Mouse (Mus musculus) liver, embryonic 16.5 days (tissue): ENCODE measurements at regions not wholly inside any gene's neighbourhood (a gene's known extent, or its start where the extent isn't known, plus 50 kb on each side); places are given as distances from the start of the nearest gene placed in this dataset.

Experiments
- ATAC-seq: fragments of 200-750 bp; cut with Nextera tagmentation; 2 replicates; pipeline ENCODE4 v1.8.0; 2017; ENCODE audit warnings: low read depth, mild to moderate bottlenecking, moderate number of reproducible peaks, moderate library complexity
- H3K27ac ChIP-seq: fragments of 300-500 bp; sonication (generic); 2 replicates; pipeline ENCODE4 v1.5.1; 2014; ENCODE audit warnings: mild to moderate bottlenecking, low read length
- H3K27me3 ChIP-seq: fragments of 300-500 bp; sonication (generic); 2 replicates; pipeline ENCODE4 v1.6.1; 2014; ENCODE audit warnings: low read depth, low read length, mixed read lengths; ENCODE audit not compliant: control insufficient read depth, insufficient read depth
- H3K36me3 ChIP-seq: fragments of 300-500 bp; sonication (generic); 2 replicates; pipeline ENCODE4 v1.6.1; 2014; ENCODE audit warnings: mild to moderate bottlenecking; ENCODE audit not compliant: control insufficient read depth, insufficient read depth
- H3K4me1 ChIP-seq: fragments of 300-500 bp; sonication (generic); 2 replicates; pipeline ENCODE4 v1.6.1; 2014; ENCODE audit warnings: low read depth, low read length, mixed read lengths; ENCODE audit not compliant: control insufficient read depth
- H3K4me2 ChIP-seq: fragments of 300-500 bp; sonication (generic); 2 replicates; pipeline ENCODE4 v1.6.1; 2014; ENCODE audit warnings: low read depth, low read length, mixed read lengths
- H3K4me3 ChIP-seq: fragments of 300-500 bp; sonication (generic); 2 replicates; pipeline ENCODE4 v1.5.1; 2014; ENCODE audit warnings: low read depth, mild to moderate bottlenecking, low read length
- H3K9ac ChIP-seq: fragments of 300-500 bp; sonication (generic); 2 replicates; pipeline ENCODE4 v1.6.1; 2014; ENCODE audit warnings: low read depth, low read length
- H3K9me3 ChIP-seq: fragments of 300-500 bp; sonication (generic); replicated peaks from 2 replicates; pipeline ENCODE4 v1.6.1; 2016; ENCODE audit warnings: low read length; ENCODE audit not compliant: control insufficient read depth
- whole genome bisulfite sequencing: fragments of 180-500 bp; shearing (Covaris S2); extraction: QIAGEN DNeasy Blood & Tissue Kit; methylation state at CpG from one replicate; pipeline ENCODE4 v1.1.7; 2014; ENCODE audit not compliant: insufficient replicate concordance; 5-methylcytosine and 5-hydroxymethylcytosine counted together

DNA sequence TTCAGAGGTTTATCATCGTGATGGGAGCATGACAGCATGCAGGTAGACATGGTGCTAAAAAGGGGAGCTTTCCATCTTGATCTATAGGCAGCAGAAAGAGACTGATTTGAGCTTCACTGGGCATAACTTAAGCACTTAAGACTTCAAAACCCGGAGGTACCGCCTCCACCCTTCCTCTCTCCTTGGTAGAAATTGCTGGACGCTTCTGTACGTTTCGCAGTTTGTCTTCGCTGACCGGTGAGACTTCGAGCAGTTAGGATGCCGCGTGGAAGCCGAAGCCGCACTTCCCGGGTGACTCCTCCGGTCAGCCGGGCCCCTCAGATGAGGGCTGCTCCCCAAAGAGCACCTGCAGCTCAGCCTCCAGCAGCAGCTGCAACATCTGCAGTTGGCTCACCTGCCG lies 65.2 kb upstream of the Akirin2 start:
- Histone ChIP-seq H3K4me1 (no peaks in the 10 kb centered on the region), H3K36me3 (no peaks in the 10 kb centered on the region), H3K4me2 (no peak overlapping the region), H3K27ac (no peak overlapping the region), H3K9ac (no peak overlapping the region), H3K4me3 (no peak overlapping the region), H3K27me3 (no peaks in the 10 kb centered on the region), H3K9me3 (no peaks in the 10 kb centered on the region)
- 78% methylated on average over 17 of the region's 17 CpGs for WGBS
- ATAC-seq = peak; percentile 47; the same call in 1 of the 2 replicates

DNA sequence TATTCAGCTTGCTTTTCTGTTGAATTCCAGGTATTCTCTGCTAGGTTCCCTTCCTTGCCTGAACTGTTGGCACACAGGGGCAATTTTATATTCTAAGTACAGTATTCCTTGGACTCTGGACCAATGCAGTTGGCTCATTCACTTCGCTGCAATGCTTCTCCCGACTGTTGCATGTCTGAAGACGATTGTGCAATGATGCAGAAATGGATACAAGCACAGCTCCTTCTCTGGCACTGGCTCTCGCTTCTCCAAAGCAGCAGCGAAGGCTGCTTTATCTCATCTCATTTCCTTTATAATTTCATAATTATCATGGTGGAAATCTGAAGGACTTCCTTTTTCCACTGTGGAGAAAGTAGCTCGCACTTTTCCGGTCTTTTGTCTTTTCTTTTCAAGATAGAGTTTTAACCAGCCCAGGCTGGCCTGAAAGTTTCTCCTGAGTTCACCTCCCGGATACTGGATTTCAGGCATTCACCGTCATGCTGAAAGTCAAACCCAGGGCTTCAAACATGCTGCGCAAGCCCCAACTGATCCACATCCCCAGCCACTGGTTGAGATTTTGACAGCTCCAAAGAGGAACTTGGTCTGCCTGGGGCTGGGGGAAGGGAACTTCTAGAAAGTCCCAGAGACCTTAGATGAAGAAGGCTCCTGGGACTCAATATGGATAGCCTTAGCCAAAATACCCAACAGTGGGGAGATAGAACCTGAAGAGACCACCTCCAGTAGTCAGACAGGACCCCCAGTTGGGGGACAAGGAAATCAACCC lies 55.6 kb upstream of the Akirin2 start:
- Histone ChIP-seq H3K4me2 (no peak overlapping the region), H3K9ac (no peak overlapping the region), H3K27me3 (no peaks in the 10 kb centered on the region), H3K27ac (no peak overlapping the region), H3K4me3 (no peak overlapping the region), H3K36me3 (no peaks in the 10 kb centered on the region), H3K4me1 (no peaks in the 10 kb centered on the region), H3K9me3 (no peaks in the 10 kb centered on the region)
- WGBS = 31% methylated on average over 10 of the region's 10 CpGs
- ATAC-seq = no peak

DNA sequence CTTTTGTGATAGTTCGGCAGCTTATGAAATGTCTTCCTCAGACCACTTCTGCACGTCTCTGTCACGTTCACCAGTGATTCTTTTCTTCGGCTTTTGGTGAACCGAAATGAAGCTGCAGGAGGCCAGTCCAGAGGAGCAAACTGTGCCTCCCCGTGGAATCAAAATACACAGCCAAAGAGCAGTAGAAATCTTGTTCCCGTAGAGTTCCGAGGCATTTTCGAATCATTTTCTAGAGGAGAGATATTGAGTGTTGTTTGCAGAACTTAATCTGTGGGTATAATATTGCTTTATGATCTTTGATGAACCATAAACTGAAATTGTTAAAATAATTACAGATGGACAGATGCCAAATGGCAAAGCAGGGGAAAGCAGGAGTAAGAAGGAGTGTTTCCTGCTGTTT lies 52.4 kb upstream of the Akirin2 start:
- H3K4me2 ChIP-seq = no peak overlapping the region
- no peaks in the 10 kb centered on the region for H3K27me3 ChIP-seq
- H3K4me1 ChIP-seq = no peaks in the 10 kb centered on the region
- no peak for ATAC-seq
- no peak overlapping the region for H3K27ac ChIP-seq
- H3K9me3 ChIP-seq = no peaks in the 10 kb centered on the region
- no peak overlapping the region for H3K4me3 ChIP-seq
- 73% methylated on average over 9 of the region's 9 CpGs for WGBS
- H3K9ac ChIP-seq = no peak overlapping the region
- H3K36me3 ChIP-seq = no peaks in the 10 kb centered on the region

DNA sequence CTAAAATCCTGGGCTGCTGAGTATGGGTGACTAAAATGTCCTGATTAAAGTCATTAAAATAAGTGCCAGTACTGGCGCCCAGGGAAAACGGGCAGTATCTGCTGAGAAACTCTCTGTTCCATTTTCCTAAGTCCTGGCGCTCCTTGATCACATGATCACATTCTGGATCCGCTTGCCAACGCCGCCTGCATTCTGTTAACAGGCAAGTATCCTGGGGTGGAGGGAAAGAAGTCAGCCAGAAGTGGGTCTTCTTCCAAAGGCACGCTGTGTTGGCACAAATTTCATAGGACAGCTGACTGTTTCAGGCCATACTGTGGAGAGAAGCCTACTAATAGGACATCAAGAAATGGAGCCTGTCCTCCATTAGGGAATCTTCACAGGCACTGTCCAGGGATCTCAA lies 52.0 kb upstream of the Akirin2 start:
- H3K4me1 ChIP-seq = no peaks in the 10 kb centered on the region
- no peak overlapping the region for H3K4me3 ChIP-seq
- ATAC-seq = no peak
- H3K4me2 ChIP-seq = no peak overlapping the region
- no peaks in the 10 kb centered on the region for H3K36me3 ChIP-seq
- H3K27me3 ChIP-seq = no peaks in the 10 kb centered on the region
- no peak overlapping the region for H3K9ac ChIP-seq
- H3K9me3 ChIP-seq = no peaks in the 10 kb centered on the region
- 66% methylated on average over 7 of the region's 7 CpGs for WGBS
- no peak overlapping the region for H3K27ac ChIP-seq

DNA sequence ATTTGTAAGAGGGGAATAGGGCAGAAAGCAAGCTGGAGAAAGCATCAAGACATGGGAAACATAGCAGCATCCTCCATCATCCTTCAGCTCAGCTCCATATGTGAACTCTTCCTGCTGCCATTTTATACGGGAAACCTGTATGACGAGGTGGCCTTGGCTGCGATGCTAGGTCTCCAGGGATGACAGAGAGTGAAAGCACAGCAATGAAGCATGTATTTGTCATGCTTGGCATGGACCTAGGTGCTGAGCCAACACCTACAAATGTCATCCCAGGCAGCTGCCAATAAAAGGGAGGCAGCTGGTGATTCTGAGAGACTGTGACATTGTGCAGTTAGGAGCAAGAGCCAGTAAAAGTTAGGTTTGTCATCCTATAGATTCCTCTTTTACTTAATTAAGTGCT lies 51.0 kb upstream of the Akirin2 start:
- Histone ChIP-seq H3K4me1 (no peaks in the 10 kb centered on the region), H3K4me3 (no peak overlapping the region), H3K9ac (no peak overlapping the region), H3K4me2 (no peak overlapping the region), H3K27me3 (no peaks in the 10 kb centered on the region), H3K36me3 (no peaks in the 10 kb centered on the region), H3K27ac (no peak overlapping the region), H3K9me3 (no peaks in the 10 kb centered on the region)
- WGBS = 71% methylated on average over 3 of the region's 3 CpGs
- ATAC-seq = no peak
